Comparison of ENCODE assay signal across 29 mouse cellular contexts in the genomic region with DNA sequence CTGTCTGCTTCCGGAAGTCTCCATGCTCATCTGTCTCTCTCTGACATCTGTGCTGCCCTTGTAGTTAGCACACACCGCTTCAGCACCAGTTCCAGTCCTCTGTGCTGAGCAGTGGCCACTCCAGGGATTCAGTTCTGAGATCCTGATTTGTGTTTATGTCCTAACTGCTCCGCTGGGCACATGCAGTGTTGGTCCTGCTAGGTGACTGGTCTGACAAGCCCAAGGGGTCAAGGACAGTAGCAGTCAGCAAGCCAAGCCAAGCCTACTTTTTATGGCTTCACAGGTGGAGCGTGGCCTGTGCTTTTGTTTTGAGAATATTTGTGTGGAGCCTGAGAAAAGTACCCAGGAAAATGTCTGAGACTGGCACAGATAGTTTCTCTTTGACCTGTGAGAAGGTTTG.
"Had no signal": no experiment of that assay in that cellular context is flagged by ENCODE, and none has a peak within 500 bp of the region (broad histone marks: within the 10 kb centered on the region; RNA-seq: fewer than 3 reads in every experiment).

No protein-coding gene starts in this region.

- H3K9ac ChIP-seq: limb, embryonic 12.5 days; limb, embryonic 13.5 days; limb, embryonic 15.5 days; liver, embryonic 12.5 days; liver, embryonic 13.5 days; liver, embryonic 14.5 days; liver, embryonic 15.5 days; lung, embryonic 14.5 days; lung, embryonic 15.5 days; midbrain, embryonic 12.5 days; midbrain, embryonic 13.5 days; midbrain, embryonic 15.5 days; neural tube, embryonic 12.5 days had no signal

- H3K4me2 ChIP-seq: limb, embryonic 12.5 days; limb, embryonic 13.5 days; limb, embryonic 15.5 days; liver, embryonic 12.5 days; liver, embryonic 13.5 days; liver, embryonic 15.5 days; lung, embryonic 14.5 days; lung, embryonic 15.5 days; midbrain, embryonic 11.5 days; midbrain, embryonic 12.5 days; midbrain, embryonic 13.5 days; midbrain, embryonic 15.5 days; neural tube, embryonic 12.5 days had no signal

- H3K4me1 ChIP-seq: limb, embryonic 10.5 days; limb, embryonic 12.5 days; limb, embryonic 13.5 days; limb, embryonic 15.5 days; liver, embryonic 12.5 days; liver, embryonic 13.5 days; liver, embryonic 15.5 days; lung, embryonic 15.5 days; midbrain, embryonic 10.5 days; midbrain, embryonic 13.5 days; midbrain, embryonic 15.5 days; neural tube, embryonic 12.5 days had no signal

- H3K27ac ChIP-seq: left cerebral cortex, adult 2 months; limb, embryonic 10.5 days; limb, embryonic 12.5 days; limb, embryonic 13.5 days; limb, embryonic 15.5 days; liver, embryonic 12.5 days; liver, embryonic 13.5 days; liver, embryonic 14.5 days; liver, embryonic 15.5 days; lung, embryonic 15.5 days; macrophage; midbrain, embryonic 10.5 days; midbrain, embryonic 12.5 days; midbrain, embryonic 13.5 days; midbrain, embryonic 15.5 days; neural tube, embryonic 12.5 days had no signal

- ATAC-seq: liver, embryonic 12.5 days; lung, postnatal 0 days; midbrain, embryonic 13.5 days; midbrain, embryonic 15.5 days; midbrain, embryonic 16.5 days had no signal

- H3K9me3 ChIP-seq: limb, embryonic 10.5 days; limb, embryonic 12.5 days; limb, embryonic 13.5 days; limb, embryonic 15.5 days; liver, embryonic 12.5 days; liver, embryonic 13.5 days; liver, embryonic 15.5 days; lung, embryonic 15.5 days; megakaryocyte, embryonic 14.5 days; midbrain, embryonic 10.5 days; midbrain, embryonic 12.5 days; midbrain, embryonic 13.5 days; midbrain, embryonic 15.5 days; neural tube, embryonic 12.5 days had no signal

- DNase-seq: left cerebral cortex, postnatal 4 days; liver, embryonic 13.5 days; lung, adult 18-20 months; lung, adult 2 months; lung, embryonic 14.5 days; lung, postnatal 10 days; lung, postnatal 14 days; lung, postnatal 36 days; midbrain, embryonic 14.5 days had no signal

- H3K4me3 ChIP-seq: left cerebral cortex, adult 2 months; limb, embryonic 10.5 days; limb, embryonic 12.5 days; limb, embryonic 13.5 days; limb, embryonic 15.5 days; liver, embryonic 12.5 days; liver, embryonic 13.5 days; liver, embryonic 15.5 days; lung, embryonic 15.5 days; megakaryocyte, embryonic 14.5 days; midbrain, embryonic 10.5 days; midbrain, embryonic 12.5 days; midbrain, embryonic 13.5 days; midbrain, embryonic 15.5 days; myocyte; neural tube, embryonic 12.5 days had no signal

- H3K27me3 ChIP-seq: limb, embryonic 12.5 days; limb, embryonic 13.5 days; limb, embryonic 15.5 days; liver, embryonic 12.5 days; liver, embryonic 13.5 days; liver, embryonic 15.5 days; lung, embryonic 15.5 days; megakaryocyte, embryonic 14.5 days; midbrain, embryonic 12.5 days; midbrain, embryonic 13.5 days; midbrain, embryonic 15.5 days; neural tube, embryonic 12.5 days had no signal
